Mouse (Mus musculus) ovary, postnatal 36 days (tissue): Measurements from ENCODE around the gene Mrpl45.

Experiments used
- DNase-seq: peaks from one replicate; pipeline ENCODE4 v3.0.0; 2022; ENCODE audit warnings: low spot score, mixed read lengths

Mrpl45 gene

DNA sequence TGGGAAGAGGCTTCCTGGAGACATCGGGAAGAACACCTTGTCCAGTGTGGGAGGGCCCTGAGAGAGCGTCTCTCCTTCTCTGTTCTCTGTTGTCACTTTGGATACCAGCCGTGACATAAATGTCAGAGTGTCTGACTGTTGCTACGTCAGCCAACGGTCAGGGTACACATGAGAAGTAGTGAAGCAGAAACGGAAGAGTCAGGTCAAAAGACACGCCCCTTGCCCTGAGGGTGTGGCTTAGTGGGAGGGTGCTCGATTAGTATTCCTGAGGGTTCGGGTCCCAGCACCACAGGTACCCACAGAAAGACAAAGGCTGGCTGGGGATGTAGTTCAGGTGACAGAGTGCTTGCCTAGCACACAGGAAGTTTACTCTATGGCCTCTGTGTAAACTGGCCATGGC, 17.5 kb downstream of the Mrpl45 start:
- peak; percentile 4 for DNase-seq

DNA sequence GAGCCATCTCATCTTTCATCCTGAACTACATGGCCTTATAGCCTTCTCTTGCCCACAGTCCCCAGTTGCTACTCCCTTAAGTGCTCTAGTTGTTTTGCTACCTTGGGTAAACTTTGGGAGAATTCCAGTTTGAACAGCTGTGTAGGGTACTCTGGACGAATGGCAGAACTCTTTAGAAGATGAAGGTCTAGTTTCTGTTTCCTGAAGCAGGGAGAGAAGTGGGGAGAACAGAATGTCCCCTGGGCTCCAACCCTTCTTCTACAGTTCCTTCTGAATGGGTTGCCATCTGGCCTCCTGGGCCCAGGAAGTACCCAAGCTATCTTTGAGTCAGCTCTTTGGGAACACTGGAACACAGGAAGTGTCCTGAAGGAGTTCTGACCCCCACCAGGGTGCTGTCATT, 18.4 kb downstream of the Mrpl45 start:
- no peak for DNase-seq

DNA sequence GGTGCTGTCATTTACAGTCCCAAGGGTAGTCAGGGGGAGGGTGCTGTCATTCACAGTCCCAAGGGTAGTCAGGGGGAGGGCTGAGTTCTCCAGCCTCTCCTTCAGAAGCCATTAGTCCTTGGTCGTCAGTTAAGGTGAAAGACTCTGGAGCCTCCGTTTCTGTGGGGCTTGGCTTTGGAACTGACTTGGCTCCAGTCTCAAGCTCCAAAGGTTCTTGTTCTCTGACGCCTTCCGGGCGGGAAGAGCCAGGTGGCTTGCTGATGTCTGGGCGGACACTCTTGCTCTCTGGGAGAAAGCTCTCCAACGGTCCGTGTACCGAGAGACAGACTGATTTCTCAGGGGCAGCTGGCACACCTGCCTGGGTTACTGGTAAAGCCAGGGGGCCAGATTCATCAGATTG, 18.9 kb downstream of the Mrpl45 start:
- DNase-seq = peak; percentile 1

DNA sequence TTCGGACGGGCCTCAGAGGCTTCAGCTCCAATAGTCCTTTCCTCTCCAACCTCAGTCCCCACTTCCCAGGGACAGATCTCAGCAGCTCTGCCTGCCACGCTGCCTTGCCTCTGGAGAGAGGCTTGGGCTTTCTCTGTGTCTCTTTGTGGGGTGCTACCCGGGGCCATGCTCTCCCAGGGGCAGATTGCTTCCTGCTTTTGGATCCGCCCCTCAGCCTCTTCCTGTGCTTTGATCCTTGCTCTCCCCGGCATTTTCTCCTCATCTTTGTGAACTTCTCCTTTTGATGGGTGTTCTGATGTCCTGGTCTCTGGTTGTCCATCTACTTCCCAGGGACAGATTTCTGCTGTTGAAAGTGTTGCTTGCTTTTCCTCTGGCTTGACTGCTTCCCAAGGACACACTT, 20.7 kb downstream of the Mrpl45 start:
- DNase-seq = no peak

DNA sequence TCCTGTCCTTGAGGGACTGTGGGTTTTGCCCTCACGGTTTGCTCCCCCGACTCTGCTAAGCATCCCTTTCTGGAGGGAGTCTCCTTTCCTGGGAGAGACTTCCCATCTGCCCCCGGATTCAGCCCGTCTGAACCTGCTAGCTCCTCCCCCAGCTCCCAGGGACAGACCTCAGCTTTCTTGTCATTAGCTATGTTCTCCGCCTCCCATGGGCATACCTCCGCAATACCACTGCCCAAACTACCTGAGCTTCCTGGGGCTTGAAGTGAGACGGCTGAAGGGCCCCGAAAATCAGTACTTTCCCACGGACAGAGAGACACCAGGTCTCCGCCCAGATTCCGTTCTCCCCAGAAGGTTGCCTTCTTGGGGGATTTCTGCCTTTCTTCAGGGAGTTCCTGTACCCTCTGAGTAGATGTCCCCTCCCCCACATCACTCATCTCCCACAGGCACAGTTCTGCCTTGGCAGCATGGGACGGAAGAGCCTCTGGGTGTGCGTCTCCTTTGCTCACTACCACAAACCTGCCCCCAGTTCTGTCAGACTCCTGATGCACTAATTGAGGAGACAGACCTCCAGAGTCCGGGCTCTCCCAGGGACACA, 21.3 kb downstream of the Mrpl45 start:
- no peak for DNase-seq

DNA sequence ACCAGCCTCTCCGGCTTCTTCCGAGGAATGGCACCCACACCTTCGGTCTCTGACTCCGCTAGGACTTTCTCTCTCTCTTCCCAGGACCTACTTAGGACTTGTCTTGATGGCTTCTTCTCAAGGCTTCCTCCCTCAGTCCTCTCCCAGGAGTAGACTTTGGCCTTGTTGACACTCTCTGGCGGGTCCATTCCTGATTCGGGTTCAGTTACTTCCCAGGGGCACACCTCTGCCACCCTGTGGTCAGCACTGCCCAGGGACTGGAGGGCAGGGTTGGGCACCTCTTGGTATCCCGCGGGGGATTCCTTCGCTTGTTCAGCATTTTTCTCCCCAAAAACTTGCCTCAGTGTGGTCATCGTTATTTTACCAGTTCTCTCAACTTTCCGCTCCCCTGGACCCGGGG, 21.8 kb downstream of the Mrpl45 start:
- DNase-seq = no peak

DNA sequence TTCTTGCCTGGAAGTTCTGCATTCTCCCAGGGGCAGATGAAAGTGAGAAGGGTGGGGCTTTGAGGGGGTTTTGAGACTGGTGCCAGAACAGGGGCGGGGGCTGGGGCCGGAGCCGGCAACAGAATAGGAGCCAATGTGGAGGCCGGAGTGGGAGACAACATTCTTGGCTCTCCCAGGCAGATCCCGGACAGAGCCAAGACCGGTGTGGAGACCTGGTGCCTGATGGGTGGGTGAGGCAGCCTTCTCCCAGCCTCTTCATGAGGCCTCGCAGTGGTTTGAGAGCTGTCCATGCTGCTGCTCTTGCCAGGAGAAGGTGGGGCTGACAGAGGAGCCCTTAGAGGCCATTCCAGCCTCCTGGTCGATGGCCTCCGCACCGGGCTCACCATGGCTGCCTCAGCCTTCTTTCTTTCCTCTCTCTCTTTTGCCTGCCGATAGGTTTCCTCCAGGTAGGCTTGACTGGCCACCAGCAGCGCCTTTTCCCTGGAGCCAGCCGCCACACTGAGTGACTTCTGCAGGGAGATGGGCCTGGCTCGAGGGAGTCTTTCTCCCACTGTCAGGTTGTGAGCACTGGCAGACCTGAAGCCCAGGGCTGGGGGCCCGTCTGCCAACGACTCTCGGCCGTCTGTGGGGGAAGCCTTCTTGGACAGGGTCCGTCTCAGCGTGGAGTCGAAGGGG, 22.9 kb downstream of the Mrpl45 start:
- DNase-seq = peak; percentile 34

DNA sequence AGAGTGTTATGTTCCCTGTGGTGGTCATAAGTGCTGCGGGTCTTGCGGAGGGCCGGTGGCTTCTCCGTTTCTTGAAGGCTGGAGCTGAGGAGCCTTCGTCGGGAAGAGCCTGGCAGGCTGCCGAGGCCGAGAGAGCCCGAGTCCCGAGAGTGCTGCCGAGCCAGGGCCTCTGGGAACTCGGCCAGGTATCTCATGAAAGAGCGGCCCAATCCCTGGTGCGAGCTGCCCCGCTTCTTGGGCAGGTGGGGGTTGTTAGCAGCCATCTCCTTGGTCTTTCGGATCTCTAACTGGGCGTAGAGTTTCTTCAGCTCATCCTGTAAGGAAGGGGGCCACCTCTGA, 23.4 kb downstream of the Mrpl45 start:
- peak; percentile 82 for DNase-seq

DNA sequence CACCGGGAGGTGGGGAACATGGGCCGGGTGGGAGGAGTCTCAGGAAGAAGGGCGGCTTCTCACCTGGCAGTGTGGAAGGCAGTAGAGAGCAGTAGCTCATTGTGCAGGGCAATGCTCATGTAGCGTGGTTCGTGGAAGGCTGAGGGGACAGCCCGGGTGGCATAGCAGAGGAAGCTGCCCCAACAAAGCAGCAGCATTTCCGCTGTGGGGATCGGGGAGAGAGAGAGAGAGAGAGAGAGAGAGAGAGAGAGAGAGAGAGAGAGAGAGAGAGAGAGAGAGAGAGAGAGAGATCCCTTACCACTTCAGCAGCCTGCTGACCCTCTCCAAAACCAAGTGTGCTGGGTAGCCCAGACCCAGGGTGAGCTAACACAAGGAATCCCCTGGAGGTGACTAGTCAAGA, 27.7 kb downstream of the Mrpl45 start:
- DNase-seq = no peak

DNA sequence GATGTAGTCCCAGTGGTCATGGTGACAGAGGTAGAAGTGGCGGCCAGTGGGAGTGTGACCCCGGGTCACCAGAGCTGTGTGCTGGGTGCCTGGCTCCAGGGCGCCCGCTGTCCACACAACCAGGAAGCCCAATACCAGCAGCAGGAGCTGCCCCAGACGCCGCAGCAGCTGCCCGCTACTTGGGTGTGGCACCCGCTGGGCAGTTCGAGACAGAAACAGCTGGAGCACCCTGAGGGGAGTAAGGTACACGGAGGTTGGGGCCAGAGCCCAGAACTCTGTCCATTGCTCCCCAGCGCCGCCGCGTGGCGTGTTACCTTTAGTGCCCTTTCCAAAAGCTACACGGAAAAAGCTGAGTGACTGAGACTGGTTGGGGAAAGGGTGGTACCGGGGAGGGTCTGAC, 28.1 kb downstream of the Mrpl45 start:
- peak; percentile 52 for DNase-seq

DNA sequence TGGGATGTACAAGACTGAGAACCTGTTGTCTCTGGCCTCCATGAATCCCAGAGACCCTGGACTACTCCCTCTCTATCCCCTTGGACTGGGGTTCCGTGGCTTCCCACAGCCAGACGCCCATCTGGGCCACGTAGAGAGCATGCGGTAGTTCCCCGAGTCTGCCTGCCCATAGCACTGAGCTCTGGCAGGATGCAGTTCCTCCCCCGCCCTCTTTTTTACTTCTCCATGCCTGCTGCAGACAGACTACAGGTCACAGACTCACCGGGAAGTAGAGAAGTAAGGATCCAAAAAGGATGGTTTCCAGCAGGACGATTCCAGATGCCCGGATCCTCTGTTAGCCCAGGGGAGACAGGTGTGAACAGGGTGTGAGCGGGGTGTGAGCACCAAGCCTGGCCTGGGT, 29.9 kb downstream of the Mrpl45 start:
- no peak for DNase-seq

DNA sequence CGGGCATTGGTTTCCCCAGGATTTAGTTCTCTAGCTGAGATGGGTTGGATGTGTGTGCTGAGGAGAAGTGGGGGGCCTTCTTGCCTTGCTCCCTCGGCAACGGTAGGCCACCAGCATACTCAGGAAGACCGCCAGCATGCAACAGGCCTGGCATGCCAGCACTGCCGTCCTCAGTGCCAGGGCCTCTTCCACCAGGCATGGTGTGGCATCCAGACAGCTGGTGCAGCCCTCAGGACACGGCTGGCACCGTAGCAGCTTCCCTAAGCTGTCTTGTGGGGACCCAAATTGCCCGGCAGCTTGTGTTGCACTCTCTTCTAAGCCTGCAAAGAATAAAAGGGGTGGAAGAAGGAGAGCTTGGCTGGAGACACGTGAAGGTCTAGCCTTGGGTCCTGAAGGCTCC, 30.9 kb downstream of the Mrpl45 start:
- no peak for DNase-seq

DNA sequence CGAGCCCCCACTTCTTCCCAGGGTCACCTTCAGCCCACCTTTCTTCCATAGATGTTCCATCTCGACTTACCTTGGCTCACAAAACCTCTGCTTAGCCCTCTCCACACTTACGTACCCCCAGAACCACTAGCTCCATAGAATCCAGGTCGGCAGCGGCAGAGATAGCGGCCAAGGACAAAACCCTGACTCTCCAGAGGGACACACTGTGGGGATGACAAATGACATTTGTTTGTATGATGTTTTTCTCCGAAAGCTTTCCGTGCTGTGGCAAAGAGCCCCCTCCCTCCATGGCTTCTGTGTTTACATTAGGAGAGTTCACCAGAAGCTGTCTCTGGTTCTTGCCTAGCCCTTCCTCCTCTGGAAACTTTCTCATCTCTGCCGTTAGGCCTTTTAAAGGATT, 31.8 kb downstream of the Mrpl45 start:
- no peak for DNase-seq

DNA sequence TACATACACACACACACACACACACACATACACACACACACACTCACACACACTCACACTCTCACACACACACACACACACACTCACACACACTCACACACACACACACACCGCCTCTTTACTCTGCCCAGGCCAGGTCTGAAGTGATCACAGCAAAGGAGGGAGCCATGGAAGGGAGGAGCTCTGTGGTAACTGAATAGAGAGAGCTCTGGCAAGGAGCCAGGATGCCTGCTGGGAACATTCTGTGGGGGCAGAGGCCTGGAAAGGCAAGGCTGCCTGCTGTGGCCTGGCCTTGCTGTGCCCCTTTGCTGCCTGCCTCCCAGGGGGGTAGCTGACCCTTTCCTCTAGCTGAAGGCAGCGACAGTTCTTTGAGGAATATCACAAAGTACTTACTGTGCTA, 34.5 kb downstream of the Mrpl45 start:
- DNase-seq = peak; percentile 79

DNA sequence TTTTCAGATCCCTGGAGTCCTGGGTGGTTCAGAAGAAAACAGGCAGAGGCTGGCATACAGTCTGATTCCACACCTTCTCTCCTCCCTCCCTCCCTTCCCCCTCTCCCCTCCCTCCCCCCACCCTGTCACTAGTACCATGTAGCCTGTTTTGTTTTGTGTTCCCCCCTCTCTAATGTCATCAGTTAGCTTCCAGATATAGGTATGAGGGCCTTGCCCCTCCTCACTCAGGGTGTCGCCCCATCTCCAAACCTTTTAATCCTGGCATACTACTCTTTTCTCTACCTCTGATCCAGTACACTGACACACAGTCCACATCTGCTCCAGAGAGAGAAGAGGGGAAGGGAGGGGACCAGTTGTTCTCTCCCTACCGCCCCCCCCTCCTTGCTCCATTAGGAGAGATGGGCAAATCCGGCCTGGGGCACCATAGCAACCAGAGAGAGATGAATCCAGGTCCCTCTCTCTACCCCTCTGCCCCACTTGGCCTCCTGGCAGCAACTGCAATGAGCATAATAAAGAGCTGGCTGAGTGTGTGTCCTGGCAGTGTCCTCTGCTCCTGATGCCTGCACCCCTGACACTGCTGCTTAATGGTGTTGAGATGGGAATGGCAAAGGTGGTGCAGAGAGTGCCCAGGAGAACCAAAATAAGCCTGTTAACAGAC, 36.6 kb downstream of the Mrpl45 start, which contains the start of gene Gpr179:
Gpr179 (minus strand) TSS at position 51 of the 658 bp plus-strand sequence.
- no peak for DNase-seq

DNA sequence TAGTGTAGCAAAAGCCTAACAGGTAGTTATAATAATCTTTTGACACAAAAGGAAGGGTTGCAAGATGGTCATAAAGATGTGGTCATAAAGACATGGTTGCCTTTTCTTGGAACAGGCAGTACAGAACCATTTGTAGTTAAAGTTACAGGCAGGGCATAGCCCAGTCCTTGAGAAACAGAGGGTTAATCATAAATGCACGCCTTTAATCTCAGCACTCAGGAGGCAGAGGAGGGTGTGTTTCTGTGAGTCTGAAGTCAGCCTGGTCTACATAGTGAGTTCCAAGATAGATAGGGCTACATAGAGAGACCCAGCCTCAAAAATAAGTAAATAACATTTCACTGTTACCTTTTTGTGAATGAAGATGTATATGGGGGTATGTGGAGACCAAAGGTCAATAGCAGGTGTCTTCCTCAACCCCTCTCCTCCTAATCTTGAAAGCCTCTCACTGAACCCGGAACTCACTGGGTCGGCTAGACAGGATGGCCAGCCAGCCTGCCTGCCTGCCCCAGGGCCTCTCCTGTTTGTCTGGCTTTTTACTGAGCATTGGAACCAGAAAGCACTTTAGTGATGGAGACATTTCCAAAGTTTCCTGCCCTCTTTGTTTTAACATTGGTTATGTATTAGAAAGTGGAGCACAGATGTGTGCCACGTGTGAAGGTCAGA, 37.5 kb downstream of the Mrpl45 start:
- DNase-seq = no peak

DNA sequence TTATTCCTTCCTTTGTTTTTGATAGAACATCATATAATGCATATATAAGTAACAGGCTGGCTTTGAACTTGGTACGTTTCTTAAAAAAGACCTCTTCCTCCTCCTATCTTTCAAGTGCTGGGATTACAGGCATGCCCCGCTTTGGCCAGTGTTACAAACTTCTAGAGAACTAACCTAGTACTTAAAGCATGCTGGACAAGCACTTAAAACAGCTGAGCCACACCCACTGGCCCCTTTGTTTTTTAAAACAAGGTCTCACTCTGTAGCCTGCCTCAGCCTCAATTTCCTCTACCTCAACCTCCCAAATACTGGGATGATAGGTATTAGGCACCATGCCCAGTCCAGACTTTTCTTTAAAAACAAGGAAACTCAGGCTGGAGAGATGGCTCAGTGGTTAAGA, 39.1 kb downstream of the Mrpl45 start:
- no peak for DNase-seq

DNA sequence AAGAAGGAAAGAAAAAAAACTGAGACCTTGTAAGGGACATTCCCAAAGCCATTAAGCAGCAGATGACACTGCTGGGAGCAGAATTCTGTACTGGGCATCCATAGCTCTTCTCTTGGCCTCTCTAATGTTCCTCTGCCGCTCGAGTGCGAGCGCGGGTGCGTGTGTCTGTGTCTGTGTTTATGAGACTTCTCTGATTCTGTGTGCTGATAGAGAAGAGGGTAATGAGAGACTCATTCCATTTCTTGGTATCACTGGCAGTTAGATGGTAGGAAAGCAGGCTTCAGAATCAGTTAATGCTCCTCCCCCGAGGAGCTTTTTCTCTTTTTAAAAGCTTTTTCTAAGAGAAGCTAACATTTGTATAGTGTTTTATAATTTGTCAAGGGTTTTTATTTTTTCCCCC, 39.7 kb downstream of the Mrpl45 start:
- DNase-seq = no peak

DNA sequence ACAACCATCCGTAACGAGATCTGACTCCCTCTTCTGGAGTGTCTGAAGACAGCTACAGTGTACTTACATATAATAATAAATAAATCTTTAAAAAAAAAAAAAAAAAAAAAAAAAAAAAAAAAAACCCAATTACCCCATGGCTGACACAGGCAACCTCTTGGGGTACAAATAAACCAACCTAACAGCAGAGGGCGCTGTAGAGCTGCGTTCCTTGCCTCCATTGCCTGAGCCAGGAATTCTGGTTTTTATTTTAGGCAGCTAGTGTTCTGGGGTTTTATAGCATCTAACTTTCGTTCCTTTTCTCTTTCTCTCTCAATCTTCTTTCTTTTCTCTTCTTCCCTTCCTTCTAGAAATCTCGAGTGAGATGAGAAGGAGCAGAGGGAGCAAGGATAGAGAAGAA, 42.1 kb downstream of the Mrpl45 start:
- peak; percentile 65 for DNase-seq

DNA sequence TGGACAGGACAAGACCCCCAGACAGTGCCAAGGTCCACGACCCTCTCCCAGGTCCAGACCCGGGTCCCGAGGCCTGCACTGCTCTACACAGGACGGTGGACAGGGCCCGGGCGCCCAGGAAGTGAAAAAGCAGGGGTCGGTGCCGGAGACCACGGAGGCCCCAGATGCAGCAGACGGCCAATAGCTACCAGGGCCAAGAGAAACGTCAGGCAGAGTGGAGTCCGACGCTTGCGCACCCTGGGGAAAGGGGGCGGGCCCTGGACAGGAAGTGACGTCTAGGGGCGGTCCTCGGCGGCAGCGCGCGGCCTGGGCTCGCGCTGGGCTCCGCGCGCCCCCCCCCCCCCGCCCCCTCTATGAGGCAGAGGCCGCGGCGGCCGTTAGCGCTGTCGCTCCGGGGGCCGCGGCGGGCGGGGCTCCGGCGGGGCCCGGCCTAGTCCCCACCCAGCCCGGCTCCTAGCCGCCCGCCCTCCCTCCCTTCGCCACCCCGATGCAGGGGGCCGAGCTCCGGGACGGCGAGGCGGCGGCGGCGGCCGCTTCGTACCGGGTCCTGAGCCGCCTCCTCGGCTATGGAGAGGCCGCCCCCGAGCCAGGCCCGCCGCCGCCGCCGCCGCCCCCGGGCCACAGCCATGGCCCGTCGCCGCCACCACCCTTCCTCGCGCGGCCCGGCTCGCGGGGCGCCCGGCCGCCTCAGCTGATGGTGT, 46.6 kb downstream of the Mrpl45 start, which contains the start of gene Socs7:
Socs7 (plus strand) TSS at position 604 of the 701 bp plus-strand sequence.
- DNase-seq = peak; percentile 94

DNA sequence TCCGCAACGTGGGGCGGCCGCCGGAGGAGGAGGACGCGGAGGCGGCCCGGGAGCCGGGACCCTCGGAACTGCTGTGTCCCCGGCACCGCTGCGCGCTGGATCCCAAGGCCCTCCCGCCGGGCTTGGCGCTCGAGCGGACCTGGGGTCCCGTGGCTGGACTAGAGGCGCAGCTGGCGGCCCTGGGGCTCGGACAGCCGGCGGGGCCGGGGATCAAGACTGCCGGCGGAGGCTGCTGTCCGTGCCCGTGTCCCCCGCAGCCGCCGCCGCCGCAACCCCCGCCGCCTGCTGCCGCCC, 47.1 kb downstream of the Mrpl45 start:
- DNase-seq = no peak

DNA sequence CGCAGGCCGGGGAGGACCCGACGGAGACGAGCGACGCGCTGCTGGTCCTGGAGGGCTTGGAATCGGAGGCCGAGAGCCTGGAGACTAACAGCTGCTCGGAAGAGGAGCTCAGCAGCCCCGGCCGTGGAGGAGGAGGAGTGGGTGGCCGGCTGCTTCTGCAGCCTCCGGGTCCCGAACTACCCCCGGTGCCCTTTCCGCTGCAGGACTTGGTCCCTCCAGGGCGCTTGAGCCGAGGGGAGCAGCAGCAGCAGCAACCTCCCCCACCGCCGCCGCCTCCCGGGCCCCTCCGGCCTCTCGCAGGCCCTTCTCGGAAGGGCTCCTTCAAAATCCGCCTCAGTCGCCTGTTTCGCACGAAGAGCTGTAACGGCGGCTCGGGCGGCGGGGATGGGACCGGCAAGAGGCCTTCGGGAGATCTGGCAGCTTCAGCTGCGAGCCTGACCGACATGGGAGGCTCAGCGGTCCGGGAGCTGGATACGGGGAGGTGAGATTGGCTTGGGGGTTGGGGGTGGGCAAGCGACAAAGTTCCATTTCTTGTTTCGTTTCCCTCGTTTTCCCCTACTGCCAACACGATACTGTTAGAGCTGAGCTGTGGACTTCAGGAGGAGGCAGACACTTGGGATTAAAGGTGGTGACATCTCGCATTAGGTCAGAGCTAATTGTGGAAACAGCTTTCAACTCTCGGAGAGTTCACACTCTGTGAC, 47.6 kb downstream of the Mrpl45 start:
- peak; percentile 42 for DNase-seq
